Mouse (Mus musculus) hindbrain, embryonic 13.5 days (tissue): ENCODE results near the gene Smarca2. TPM values are rescaled to one million over a fixed set of nuclear protein-coding genes. Genes with fewer than 3 reads are reported as not detected.
A peak's percentile ranks its signal among the peaks of the same experiment; 100 is the strongest.

Experiments used
- ATAC-seq: fragments of 200-750 bp; cut with Nextera tagmentation; 2 replicates; pipeline ENCODE4 v1.8.0; 2017; ENCODE audit warnings: moderate TSS enrichment; ENCODE audit not compliant: low FRiP score
- H3K27ac ChIP-seq: fragments of 300-500 bp; sonication (generic); 2 replicates; pipeline ENCODE4 v1.5.1; 2015; ENCODE audit warnings: inconsistent platforms, mild to moderate bottlenecking, moderate library complexity
- H3K27me3 ChIP-seq: fragments of 300-500 bp; sonication (generic); 2 replicates; pipeline ENCODE4 v1.6.1; 2015; ENCODE audit warnings: mild to moderate bottlenecking, inconsistent platforms
- H3K36me3 ChIP-seq: fragments of 300-500 bp; sonication (generic); 2 replicates; pipeline ENCODE4 v1.6.1; 2015; ENCODE audit warnings: mild to moderate bottlenecking, inconsistent platforms
- H3K4me1 ChIP-seq: fragments of 300-500 bp; sonication (generic); replicated peaks from 2 replicates; pipeline ENCODE4 v1.6.1; 2015; ENCODE audit warnings: inconsistent platforms
- H3K4me2 ChIP-seq: fragments of 300-500 bp; sonication (generic); 2 replicates; pipeline ENCODE4 v1.6.1; 2015; ENCODE audit warnings: inconsistent platforms, mild to moderate bottlenecking, moderate library complexity
- H3K4me3 ChIP-seq: fragments of 300-500 bp; sonication (generic); 2 replicates; pipeline ENCODE4 v1.5.1; 2015; ENCODE audit warnings: mild to moderate bottlenecking, inconsistent platforms
- H3K9ac ChIP-seq: fragments of 300-500 bp; sonication (generic); 2 replicates; pipeline ENCODE4 v1.6.1; 2015; ENCODE audit warnings: mild to moderate bottlenecking, inconsistent platforms
- H3K9me3 ChIP-seq: fragments of 300-500 bp; sonication (generic); 2 replicates; pipeline ENCODE4 v1.6.1; 2016; ENCODE audit warnings: inconsistent platforms
- WGBS: fragments of 180-500 bp; shearing (Covaris S2); methylation state at CpG from one replicate; pipeline ENCODE4 v1.1.7; 2015; 5-methylcytosine and 5-hydroxymethylcytosine counted together
- polyA plus RNA-seq: library from polyadenylated mRNA; unstranded; fragments of >200 nt; fragmentation: Nextera tagmentation; extraction: Ambion mirVana; gene quantifications from 2 replicates; pipeline ENCODE4 v1.2.1, GENCODE M21; 2015

Gene Smarca2
- polyA plus RNA-seq, 1 experiment from 2014 or later, result 85.3 TPM

GRCm38 (mm10) chr19:26755991-26756390 is 151.1 kb downstream of the Smarca2 start:
- H3K27me3 ChIP-seq, result no peaks in the 10 kb centered on the region
- H3K9me3 ChIP-seq, result no peaks in the 10 kb centered on the region
- peaks cover 18% of the 10 kb centered on the region for H3K4me1 ChIP-seq
- no peak overlapping the region for H3K9ac ChIP-seq
- no peak overlapping the region for H3K27ac ChIP-seq
- ATAC-seq, result no peak
- WGBS, result 87% methylated on average over 6 of the region's 6 CpGs
- H3K4me2 ChIP-seq, result no peak overlapping the region
- H3K36me3 ChIP-seq, result peaks cover 7% of the 10 kb centered on the region; the same call in 1 of the 2 replicates
- no peak overlapping the region for H3K4me3 ChIP-seq

- Histone ChIP-seq H3K4me2 (no peak overlapping the region), H3K4me3 (no peak overlapping the region), H3K27ac (no peak overlapping the region), H3K9ac (no peak overlapping the region), H3K9me3 (no peaks in the 10 kb centered on the region), H3K36me3 (peaks cover 7% of the 10 kb centered on the region; the same call in 1 of the 2 replicates), H3K4me1 (peaks cover 18% of the 10 kb centered on the region), H3K27me3 (no peaks in the 10 kb centered on the region)
- no peak for ATAC-seq
- WGBS, result 86% methylated on average over 8 of the region's 8 CpGs
Observed at GRCm38 (mm10) chr19:26756399-26756798, 151.5 kb downstream of the Smarca2 start.

GRCm38 (mm10) chr19:26758156-26758555 is 153.3 kb downstream of the Smarca2 start:
- Histone ChIP-seq H3K9me3 (no peaks in the 10 kb centered on the region), H3K4me1 (peaks cover 21% of the 10 kb centered on the region), H3K9ac (no peak overlapping the region), H3K4me2 (no peak overlapping the region), H3K27me3 (no peaks in the 10 kb centered on the region), H3K4me3 (no peak overlapping the region), H3K27ac (no peak overlapping the region), H3K36me3 (peaks cover 7% of the 10 kb centered on the region; the same call in 1 of the 2 replicates)
- 84% methylated on average over 8 of the region's 8 CpGs for WGBS
- ATAC-seq, result no peak

- no peak for ATAC-seq
- H3K4me1 ChIP-seq, result peaks cover 16% of the 10 kb centered on the region
- H3K9ac ChIP-seq, result no peak overlapping the region
- no peak overlapping the region for H3K27ac ChIP-seq
- no peaks in the 10 kb centered on the region for H3K9me3 ChIP-seq
- WGBS, result 86% methylated on average over 7 of the region's 7 CpGs
- H3K4me3 ChIP-seq, result no peak overlapping the region
- no peak overlapping the region for H3K4me2 ChIP-seq
- peaks cover 8% of the 10 kb centered on the region for H3K36me3 ChIP-seq
- no peaks in the 10 kb centered on the region for H3K27me3 ChIP-seq
Observed at GRCm38 (mm10) chr19:26758620-26759019, 153.8 kb downstream of the Smarca2 start.

- no peak overlapping the region for H3K4me3 ChIP-seq
- peaks cover 10% of the 10 kb centered on the region for H3K36me3 ChIP-seq
- peaks cover 16% of the 10 kb centered on the region for H3K4me1 ChIP-seq
- H3K4me2 ChIP-seq, result no peak overlapping the region
- no peak overlapping the region for H3K27ac ChIP-seq
- no peak for ATAC-seq
- WGBS, result 80% methylated on average over 13 of the region's 13 CpGs
- no peaks in the 10 kb centered on the region for H3K9me3 ChIP-seq
- no peaks in the 10 kb centered on the region for H3K27me3 ChIP-seq
- H3K9ac ChIP-seq, result no peak overlapping the region
Observed at GRCm38 (mm10) chr19:26759295-26759694, 154.4 kb downstream of the Smarca2 start.

- Histone ChIP-seq H3K27me3 (no peaks in the 10 kb centered on the region), H3K4me2 (no peak overlapping the region), H3K4me1 (peaks cover 16% of the 10 kb centered on the region), H3K4me3 (no peak overlapping the region), H3K9ac (no peak overlapping the region), H3K36me3 (peaks cover 10% of the 10 kb centered on the region), H3K27ac (no peak overlapping the region), H3K9me3 (no peaks in the 10 kb centered on the region)
- ATAC-seq, result no peak
Observed at GRCm38 (mm10) chr19:26761257-26761656, 156.4 kb downstream of the Smarca2 start.

- Histone ChIP-seq H3K9me3 (no peaks in the 10 kb centered on the region), H3K4me3 (no peak overlapping the region), H3K36me3 (peaks cover 9% of the 10 kb centered on the region), H3K4me2 (no peak overlapping the region), H3K9ac (no peak overlapping the region), H3K27me3 (no peaks in the 10 kb centered on the region), H3K27ac (no peak overlapping the region), H3K4me1 (peaks cover 44% of the 10 kb centered on the region)
- 93% methylated on average over 7 of the region's 7 CpGs for WGBS
- no peak for ATAC-seq
Observed at GRCm38 (mm10) chr19:26765483-26765882, 160.6 kb downstream of the Smarca2 start.

GRCm38 (mm10) chr19:26767454-26767853 is 162.6 kb downstream of the Smarca2 start:
- Histone ChIP-seq H3K27ac (peak overlapping the region; percentile 98), H3K9ac (no peak overlapping the region), H3K4me3 (no peak overlapping the region), H3K4me2 (no peak overlapping the region), H3K9me3 (no peaks in the 10 kb centered on the region), H3K36me3 (peaks cover 15% of the 10 kb centered on the region), H3K27me3 (no peaks in the 10 kb centered on the region), H3K4me1 (peaks cover 43% of the 10 kb centered on the region)
- 90% methylated on average over 13 of the region's 13 CpGs for WGBS
- ATAC-seq, result no peak

GRCm38 (mm10) chr19:26767941-26768340 is 163.1 kb downstream of the Smarca2 start:
- Histone ChIP-seq H3K9me3 (no peaks in the 10 kb centered on the region), H3K27me3 (no peaks in the 10 kb centered on the region), H3K4me2 (no peak overlapping the region), H3K9ac (no peak overlapping the region), H3K36me3 (peaks cover 19% of the 10 kb centered on the region), H3K4me3 (no peak overlapping the region), H3K27ac (peak overlapping the region; percentile 98), H3K4me1 (peaks cover 43% of the 10 kb centered on the region)
- WGBS, result 91% methylated on average over 6 of the region's 6 CpGs
- no peak for ATAC-seq

- Histone ChIP-seq H3K36me3 (peaks cover 23% of the 10 kb centered on the region), H3K4me1 (peaks cover 43% of the 10 kb centered on the region), H3K27ac (peak overlapping the region; percentile 98), H3K9me3 (no peaks in the 10 kb centered on the region), H3K9ac (no peak overlapping the region), H3K27me3 (no peaks in the 10 kb centered on the region), H3K4me2 (no peak overlapping the region), H3K4me3 (no peak overlapping the region)
- no peak for ATAC-seq
- 82% methylated on average over 5 of the region's 5 CpGs for WGBS
Observed at GRCm38 (mm10) chr19:26768846-26769245, 164.0 kb downstream of the Smarca2 start.

GRCm38 (mm10) chr19:26769609-26770500 is 165.0 kb downstream of the Smarca2 start:
- Histone ChIP-seq H3K27ac (peak overlapping the region; percentile 98), H3K9ac (peak overlapping the region; percentile 65), H3K4me3 (peak overlapping the region; percentile 20), H3K36me3 (peaks cover 32% of the 10 kb centered on the region), H3K4me1 (peaks cover 43% of the 10 kb centered on the region), H3K9me3 (no peaks in the 10 kb centered on the region), H3K27me3 (no peaks in the 10 kb centered on the region), H3K4me2 (peak overlapping the region; percentile 50)
- WGBS, result 13% methylated on average over 16 of the region's 16 CpGs
- ATAC-seq, result peak; percentile 89

- Histone ChIP-seq H3K4me1 (peaks cover 43% of the 10 kb centered on the region), H3K9ac (peak overlapping the region; percentile 65), H3K27ac (peak overlapping the region; percentile 98), H3K36me3 (peaks cover 35% of the 10 kb centered on the region), H3K27me3 (no peaks in the 10 kb centered on the region), H3K4me2 (peak overlapping the region; percentile 50), H3K9me3 (no peaks in the 10 kb centered on the region), H3K4me3 (peak overlapping the region; percentile 20)
- peak; percentile 73 for ATAC-seq
- WGBS, result 18% methylated on average over 6 of the region's 6 CpGs
Observed at GRCm38 (mm10) chr19:26770592-26770991, 165.7 kb downstream of the Smarca2 start.
